Mouse (Mus musculus) c-Kit-positive CD71-positive TER-119-negative erythroid progenitor cells, embryonic 14.5 days (primary cell): ENCODE results near the gene Mgea5.

Experiments used
- DNase-seq: peaks from one replicate; pipeline ENCODE4 v3.0.0-alpha.2; 2013; ENCODE audit warnings: low read depth

The Mgea5 gene

DNA sequence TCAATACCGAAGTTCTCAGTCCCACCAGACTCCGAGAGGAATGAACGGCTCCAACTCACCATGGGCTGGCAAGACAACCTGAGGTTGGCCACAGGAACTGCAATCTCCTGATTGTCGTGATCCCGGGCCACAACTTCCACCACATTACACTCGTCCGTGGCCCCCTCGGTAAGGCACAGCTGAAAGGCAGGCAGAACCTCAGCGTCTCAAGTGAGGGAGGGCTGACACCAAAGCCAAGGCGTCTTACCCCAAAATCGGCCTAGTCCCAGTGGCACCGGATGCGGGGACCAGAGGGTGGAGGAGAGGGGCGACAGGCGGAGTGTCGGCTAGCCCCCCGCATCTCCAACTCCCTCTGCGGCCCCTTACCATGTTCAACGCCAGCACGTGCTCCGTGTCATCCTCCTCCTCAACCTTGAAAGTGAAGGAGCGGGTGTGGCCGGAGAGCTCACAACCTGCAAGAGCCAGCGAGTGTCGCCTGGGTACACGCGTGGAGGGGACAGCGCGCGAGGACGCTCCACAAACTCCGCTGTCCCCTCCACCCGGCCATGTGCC lies 34.9 kb downstream of the Mgea5 start:
- no peak for DNase-seq

DNA sequence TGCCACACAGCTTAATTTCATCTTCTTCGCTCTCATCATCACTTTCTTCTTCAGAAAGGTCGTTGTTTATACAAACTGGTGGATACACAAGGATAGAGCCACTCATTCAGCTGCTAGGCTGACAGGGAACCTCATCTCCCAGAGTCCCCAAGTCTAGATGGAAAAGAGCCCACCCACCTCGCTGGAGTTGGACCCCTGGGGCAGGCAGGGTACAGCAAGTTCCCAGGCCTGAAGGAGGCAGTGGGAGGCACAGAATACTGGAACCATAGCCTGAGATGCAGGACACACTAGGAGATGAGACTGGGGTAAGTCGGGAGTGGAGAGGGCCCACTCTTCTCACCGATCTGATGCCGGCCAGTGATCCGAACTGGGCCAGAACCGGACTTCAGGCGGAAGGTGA lies 35.4 kb downstream of the Mgea5 start:
- DNase-seq = no peak

DNA sequence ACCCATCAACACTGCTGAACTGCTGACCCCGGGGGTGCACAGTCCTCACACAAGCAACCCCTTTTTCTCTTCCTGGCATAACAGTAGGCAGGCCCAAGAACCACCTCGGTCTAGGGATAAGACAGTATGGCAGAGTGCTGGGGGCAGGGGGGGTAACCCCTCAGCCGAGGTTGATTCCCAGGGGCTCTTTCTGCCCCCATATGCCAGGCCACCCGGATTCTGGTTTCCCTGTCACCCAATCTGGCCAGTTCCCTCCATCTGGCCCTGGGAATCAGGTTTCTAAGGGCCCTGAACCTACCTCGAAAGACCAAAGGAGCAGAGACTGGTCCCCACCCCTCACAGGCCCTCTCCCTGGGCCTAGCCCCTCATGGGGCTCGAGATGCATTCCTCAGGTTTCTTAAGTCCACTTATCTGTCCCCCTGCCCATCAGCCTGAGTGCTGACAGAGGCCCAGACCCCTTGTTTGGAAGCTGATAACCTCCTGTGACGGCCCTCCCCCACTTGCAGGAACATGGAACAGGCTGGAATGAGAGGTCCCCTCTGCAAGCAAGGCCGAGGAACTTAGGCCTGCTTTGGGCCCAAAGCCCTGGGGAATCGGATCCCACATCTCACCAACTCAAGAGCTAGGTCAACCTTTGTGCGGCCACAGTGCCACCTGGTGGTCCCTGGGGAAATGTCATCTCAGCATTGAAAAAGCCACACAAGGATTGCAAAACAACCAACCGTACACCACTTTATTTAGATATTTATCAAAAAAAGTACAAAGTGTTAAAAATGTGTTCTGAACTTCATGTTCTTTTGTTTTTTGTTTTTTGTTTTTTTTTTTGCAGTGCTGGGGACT lies 36.4 kb downstream of the Mgea5 start:
- peak; percentile 93 for DNase-seq

DNA sequence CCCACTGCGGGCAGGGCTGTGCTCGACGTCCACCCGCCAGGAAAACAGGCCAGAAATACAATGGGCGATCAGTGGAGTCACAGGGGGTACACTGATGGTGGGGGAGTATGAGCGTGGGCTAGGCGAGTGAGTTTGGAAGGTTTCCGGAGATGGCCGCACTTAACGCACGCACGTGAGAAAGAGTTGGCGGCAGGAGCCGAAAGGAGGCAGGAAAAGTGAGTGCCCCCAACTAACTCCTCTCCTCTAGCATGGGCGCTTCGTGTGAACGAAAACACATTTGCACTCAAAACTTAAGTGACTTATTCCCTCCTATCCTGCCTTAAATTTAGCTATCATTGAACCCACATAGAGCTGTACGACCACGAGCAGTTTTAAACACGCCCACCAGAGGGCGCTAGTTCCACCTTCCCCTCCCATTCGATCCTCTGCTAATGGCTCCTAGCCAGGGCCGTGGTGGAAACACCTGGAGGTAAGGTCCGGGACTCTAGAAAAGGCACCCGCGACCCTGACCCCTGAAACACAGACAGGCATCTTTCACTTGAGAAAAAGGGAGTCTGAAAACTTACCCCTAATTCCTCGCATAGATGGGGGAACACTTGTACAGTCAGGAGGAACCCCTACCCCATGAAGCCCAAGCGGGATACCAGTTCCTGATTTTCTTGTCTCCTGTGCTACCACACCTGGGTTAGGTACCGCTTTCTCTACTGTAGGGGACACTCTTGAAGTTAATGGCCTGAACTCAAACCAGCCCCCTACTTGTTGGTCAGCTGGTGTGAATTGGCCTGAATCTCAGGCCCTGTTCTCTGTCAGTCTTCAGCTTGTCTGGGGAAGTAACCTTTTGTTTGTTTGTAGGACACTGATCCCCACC lies 37.2 kb downstream of the Mgea5 start:
- DNase-seq = peak; percentile 77

DNA sequence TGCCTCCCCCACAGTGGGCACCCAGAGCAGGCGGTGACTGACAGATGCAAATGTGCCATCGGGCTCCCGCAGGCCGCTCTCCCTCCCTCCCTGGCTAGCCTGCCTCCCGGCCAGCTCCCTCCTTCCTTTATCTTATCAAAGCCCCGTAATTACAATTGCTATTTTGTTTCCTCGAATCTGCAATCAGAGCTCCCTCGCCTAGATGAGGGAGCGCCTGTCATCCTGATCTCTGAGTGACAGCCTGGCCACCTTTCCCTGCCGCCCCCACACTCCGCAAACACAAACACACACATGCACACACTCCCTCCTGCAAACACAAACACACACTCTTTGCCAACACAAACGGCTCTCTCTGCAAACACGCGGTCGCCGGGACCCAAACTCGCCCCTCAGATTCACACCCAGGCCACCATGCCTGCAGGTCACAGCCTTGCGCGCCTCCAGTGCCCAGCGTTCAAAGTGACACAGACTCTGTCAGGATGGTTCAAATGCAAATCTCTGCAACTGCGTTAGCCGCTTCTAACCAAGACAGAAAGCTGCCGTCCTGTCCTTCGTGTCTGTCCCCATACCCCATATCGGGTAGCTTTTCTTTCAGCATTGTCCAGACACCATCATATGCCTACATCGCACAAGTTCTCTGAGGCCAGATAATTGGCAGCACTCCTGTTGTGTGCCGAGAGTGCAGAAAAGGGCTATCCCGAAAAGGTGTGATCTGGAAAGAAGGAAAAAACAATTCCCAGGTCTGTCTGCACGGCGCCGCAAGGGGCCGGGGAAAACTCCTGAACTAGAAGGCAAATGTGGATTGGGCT lies 38.1 kb downstream of the Mgea5 start:
- DNase-seq = no peak

DNA sequence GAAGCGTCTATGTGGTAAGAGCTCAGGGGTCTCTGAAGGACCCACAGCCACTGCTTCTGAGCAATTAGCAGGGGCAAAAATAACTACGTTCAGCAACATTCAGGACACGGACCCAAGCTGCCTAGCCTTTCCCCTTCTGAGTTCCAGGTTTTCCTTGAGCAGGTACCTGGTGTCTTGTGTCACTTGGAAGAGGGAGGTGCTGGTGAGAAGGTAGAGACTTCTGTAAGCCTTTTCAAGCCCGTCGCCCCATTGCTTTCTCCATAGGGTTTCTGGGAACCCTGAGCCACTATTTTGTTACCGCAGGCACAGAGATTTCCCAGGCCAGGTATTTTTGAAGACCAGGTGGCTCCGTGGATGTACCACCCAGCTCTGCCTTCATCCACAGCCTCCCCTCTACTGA lies 40.0 kb downstream of the Mgea5 start:
- DNase-seq = no peak

DNA sequence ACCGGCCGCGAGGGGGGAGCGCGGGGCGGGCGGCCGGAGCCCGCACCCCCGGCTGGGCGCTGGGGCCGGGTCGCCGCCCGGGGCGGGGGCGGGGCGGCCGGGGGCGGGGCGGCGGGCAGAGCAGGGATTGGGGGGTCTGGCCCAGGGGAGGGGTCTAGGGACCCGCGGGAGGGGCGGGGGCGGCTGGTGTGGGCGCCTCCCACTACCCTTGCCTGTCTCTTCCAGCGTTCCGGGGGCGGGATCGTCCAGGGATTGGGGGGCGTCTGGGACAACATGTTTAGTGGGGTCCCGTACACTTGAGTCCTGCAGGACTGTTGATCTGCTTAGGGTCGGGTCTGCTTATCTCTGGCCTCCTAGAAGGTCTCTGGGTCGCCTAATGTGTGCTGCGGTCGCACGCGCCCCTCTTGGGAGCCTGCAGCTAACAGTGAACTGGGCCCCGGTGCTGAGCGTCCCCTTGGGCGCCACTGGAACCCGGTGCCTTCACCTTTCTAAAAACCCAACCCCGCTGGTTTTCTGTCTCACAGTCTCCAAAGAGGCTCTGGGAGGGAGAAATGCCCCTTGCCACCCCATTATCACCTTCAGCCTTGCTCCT lies 40.6 kb downstream of the Mgea5 start:
- DNase-seq = no peak

DNA sequence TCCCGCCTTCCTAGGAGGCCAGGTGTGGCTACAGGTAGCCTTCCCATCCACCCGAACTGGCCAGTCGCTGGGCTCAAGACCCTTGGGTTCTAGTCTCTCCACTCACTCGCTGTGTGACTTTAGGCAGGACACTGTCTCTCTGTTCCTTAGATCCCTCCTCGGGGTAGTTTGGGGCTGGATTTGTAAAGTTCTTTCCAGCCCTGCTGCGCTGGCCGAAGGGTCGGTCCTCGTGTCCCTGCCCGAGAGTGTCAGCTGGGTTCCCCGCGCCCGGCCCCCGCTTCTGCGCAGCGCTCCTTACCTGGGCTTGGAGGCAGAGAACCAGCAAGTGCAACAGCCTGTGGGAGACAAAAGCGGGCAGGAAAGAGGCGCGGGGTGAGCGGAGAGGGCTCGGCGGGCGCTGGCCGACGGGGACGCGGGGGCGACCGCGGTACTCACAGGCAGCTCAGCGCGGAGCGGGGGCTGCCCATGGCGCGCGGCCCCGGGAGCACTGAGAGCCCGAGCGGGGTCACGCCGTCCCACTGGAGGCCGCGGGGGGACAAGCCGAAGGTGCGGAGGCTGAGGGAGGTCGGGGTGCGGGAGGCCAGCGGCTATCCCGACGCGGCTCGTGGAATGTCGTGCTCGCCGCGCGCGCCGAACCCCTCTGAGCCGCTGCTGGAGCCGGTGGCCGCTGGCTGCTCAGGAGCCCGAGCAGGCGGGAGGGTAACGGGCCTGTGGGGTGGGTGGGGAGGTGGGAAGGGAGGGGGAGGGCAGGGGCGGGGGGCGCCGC lies 41.2 kb downstream of the Mgea5 start, which contains the start of gene Fgf8:
TSS of gene Fgf8 (minus strand) at position 698 of the 766 bp plus-strand sequence.
- no peak for DNase-seq

DNA sequence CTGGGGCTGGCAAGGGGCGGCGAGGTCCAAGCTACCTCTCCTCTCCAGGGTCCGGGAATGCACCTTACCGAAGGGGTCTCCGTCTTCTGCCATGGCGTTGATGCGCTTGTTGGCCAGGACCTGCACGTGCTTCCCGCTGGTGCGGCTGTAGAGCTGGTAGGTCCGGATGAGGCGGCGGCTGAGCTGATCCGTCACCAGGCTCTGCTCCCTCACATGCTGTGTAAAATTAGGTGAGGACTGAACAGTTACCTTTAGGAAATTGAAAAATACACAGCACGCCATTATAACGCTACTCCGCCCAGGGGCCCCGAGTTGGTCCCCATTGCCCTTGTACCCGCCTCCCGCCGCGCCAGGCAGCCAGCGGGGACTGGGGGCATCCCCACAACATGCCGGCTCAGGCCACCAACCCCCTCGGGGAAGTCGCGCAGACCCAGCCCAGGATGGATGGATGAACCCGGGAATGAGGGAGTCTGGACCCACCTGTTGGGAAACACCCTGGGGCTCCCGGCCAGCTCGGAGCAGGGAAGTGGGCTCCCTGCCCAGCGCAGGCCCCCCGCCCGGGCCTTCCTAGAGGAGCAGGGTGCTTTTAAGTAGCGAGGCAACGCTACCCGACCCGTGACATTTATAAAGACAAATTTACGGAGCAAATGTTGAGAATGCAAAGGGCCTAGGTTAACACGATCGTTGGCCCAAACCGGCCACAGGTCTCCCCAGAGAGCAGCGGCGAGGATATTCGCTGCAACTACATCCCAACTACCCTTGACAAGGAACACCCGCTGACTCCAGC lies 42.0 kb downstream of the Mgea5 start:
- DNase-seq = no peak

DNA sequence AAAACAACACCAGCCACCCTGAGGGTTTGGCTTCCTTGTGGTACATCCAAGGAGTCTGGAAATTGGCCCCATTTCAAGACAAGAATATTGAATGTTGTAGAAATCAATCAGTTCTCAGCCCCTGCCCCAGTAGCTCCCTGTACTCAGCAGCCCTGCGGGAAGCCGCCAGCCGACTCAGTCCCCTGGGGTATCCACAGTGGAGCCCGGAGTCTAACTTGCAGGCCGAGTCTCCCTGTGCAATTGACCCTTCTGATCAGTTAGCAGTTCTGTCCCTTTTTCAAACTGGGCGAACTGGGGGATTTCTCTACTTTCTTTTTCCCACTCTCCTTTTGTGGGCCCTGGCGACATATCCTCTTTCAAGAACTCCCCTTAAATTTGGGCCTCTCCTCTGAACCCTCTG lies 42.8 kb downstream of the Mgea5 start:
- no peak for DNase-seq

DNA sequence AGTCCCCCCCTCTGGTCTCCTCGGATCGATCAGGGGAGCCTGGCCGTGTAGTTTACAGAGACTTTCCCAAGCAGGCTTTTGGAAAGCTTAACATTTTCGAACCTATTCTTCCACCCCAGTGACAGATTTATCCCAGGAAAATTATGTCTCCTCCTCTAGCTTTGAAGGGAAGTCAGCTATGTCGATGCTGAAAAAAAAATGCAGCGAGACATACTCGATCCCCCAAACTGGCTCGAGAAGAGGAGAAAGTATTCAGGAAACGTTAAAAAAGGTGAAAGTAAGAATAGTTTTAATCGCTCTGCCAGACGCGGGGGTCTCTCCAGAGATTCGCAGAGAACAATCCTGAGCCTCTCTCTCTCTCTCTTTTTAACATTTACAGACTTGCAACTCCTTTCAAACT lies 43.4 kb downstream of the Mgea5 start:
- DNase-seq = no peak

DNA sequence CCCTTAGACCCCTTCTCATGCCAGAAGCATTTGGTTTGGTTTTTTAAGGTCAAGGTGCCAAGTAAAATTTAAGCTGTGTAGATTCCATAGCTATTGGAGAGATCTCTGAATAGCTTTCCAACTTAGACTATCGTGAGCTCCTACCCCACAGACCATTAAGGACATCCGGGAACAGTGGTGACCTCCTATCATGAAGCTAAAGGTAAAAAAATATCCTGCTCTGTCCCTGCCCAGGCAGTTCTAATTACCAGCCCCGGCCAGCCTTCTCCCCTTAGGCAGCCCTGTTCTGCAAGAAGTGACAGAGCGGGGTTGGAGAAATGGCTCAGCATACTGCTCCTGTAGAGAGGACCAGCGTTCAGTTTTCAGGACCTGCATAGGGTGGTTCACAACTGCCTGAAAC lies 45.1 kb downstream of the Mgea5 start:
- no peak for DNase-seq

DNA sequence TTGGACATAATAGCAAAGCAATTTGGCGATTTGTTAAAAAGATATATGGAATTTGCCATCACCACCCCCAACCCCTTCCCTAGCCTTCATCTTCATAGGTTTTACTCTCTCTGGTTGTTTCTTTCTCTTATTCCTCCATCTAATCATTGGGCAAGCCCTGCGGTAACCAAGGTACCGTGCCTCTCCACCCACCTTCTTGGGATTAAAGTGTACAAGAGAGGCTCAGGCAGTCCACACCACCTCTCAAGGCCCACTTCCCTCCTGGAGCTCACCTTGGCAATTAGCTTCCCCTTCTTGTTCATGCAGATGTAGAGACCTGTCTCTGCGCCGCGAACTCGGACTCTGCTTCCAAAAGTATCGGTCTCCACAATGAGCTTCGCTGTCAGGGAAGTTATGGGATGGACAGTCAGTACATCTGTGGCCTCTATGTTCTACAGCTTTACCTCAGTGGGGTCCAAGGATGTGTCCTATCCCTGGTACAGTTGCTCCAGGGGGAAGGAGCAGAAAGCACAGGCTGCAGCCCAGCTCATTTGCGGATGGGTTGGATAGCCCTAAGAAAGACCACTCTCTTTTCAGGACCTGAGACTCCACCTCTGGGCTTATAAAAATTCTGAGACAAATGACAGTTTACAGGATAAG lies 45.7 kb downstream of the Mgea5 start:
- no peak for DNase-seq

DNA sequence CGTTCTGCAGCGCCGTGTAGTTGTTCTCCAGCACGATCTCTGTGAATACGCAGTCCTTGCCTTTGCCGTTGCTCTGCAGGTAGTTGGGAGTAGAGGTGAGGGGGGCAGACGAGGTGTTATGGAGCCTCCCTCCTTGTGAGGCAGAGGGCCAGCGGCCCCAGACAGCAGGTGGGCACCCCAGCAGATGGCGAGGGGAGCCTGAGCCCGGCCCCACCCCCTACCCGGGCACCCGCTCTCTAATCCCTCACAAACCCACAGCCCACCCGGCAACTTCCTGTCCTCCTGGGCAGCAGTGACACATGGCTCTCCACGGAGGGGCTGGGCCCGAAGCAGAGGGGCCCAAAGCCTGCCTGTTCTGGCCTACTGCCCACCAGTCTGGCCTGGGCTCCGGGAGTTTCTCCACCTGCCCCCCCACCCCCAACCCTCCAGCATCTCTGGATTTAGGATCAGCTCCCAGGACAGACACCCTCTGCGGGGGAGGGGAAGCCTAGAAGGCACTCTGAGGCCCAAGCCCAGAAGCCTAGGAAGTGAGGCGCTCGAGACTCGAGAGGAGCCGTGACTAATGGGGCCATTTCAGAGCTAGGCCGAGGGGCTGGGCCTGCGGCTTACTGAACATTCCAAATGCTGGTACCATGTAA lies 46.3 kb downstream of the Mgea5 start:
- DNase-seq = no peak

DNA sequence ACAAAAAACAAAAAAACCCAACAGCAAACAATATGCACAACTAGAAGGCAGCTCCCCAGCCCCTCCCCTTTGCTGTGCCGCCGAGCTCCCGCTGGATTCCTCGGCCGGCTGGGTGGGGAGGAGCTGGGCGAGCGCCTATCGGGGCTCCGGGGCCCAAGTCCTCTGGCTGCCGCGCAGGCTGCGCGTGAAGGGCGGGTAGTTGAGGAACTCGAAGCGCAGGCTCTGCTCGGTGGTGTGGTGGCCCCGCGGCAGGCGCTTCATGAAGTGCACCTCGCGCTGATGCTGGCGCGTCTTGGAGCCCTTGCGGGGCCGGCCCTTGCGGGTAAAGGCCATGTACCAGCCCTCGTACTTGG lies 46.8 kb downstream of the Mgea5 start:
- DNase-seq = no peak

DNA sequence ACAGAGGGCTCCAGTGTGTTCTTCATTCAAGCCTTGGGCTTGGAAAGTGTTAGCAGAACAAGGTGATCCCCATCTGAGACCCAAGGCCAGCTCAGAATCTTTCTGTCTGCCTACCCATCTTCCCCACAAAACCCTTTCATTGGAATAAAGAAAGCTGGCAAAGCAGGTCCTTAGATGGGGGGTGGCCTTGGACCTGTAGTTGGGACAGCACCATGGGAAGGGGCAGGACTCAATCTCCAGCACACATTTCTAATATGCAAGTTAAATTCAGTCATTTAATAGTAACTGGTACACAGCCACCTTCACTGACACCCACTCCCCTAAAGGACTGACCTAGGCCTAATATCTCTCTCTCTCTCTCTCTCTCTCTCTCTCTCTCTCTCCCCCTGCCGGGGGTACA lies 47.4 kb downstream of the Mgea5 start:
- DNase-seq = no peak

DNA sequence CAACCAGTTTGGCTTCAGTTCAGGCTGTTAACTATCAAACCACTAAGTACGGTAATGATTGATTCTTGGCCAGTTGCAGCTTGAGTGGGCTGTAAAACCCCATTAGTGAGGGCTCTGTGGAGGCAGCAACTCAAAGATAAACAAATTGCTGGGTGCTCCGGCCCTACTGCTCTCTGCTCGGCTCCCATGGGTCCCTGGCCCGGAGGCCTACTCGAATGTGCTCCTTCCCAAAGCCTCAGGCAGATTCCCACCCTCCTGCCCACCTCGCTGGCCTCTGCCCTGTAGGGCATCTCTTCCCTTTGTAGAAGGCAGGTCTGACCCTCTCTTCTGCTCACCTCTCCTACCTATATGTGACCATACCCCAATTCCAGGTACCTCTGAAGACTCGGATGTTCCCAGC lies 48.9 kb downstream of the Mgea5 start:
- DNase-seq = no peak

DNA sequence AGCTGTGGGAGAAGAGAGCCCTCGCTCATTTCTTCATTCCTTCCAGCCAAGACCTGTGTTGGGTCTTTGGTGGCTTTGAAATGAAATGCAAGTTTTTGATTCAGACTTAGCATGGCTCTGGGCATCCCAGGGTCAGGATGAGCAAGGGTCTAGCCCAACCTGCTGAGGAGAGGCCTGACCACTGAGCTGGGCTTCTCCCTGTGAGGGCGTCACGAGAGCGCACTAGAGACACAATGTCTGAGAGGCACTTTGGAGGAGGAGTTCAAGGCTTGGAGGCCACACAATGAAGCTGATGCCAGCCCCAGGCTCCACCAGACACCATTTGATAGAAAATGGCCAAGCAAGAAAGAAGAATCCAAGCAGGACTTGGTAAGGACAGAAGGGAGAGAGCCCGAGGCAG lies 49.4 kb downstream of the Mgea5 start:
- DNase-seq = no peak

DNA sequence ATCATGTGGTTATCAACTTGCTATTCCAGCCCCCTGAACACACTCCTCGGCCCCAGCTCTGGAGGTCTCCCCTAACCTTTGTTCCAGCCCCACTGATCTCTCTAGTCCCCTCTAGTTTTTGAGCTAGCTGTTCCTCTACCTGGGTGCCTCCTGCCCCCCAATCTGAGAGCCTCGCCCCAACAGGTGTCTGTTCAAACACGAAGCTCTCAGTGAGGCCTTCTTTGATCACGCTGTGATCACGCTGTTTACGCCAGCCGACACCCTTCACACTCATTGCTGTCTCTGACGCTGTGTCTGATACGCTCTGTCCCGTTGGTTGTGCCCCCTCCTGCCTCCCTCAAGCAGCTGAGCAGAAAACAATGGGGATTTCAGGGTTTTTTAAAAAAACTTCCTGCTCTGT lies 50.1 kb downstream of the Mgea5 start:
- no peak for DNase-seq
